Mouse (Mus musculus) heart, embryonic 11.5 days (tissue): ENCODE data around the gene Rps27. TPM values are rescaled to one million over a fixed set of nuclear protein-coding genes. Genes with fewer than 3 reads are reported as not detected.

Experiments used
- polyA plus RNA-seq: library from polyadenylated mRNA; unstranded; fragments of >200 nt; fragmentation: Nextera tagmentation; extraction: Ambion mirVana; gene quantifications from 2 replicates; pipeline ENCODE4 v1.2.1, GENCODE M21; 2014

The Rps27 gene
- polyA plus RNA-seq, 1 experiment from 2014 or later: 1,016 TPM

Other genes with a start within 250 kb of the Rps27 start
- 91.0 and 101 TPM in 2 replicates for gene Hax1, start 214.9 kb downstream of the Rps27 start, polyA plus RNA-seq
- gene 4933434E20Rik, start 162.0 kb downstream of the Rps27 start, polyA plus RNA-seq: 158 and 165 TPM in 2 replicates
- 186 and 195 TPM in 2 replicates for gene Ubap2l, start 161.0 kb downstream of the Rps27 start, polyA plus RNA-seq
- 352 and 354 TPM in 2 replicates for gene Tpm3, start 141.0 kb downstream of the Rps27 start, polyA plus RNA-seq
- gene Nup210l, start 109.5 kb downstream of the Rps27 start, polyA plus RNA-seq: 0.60 and 0.61 TPM in 2 replicates
- gene Rab13, start within 50 bp of the Rps27 start, polyA plus RNA-seq: 16.6 and 21.8 TPM in 2 replicates
- 90.7 and 95.8 TPM in 2 replicates for gene Jtb, start 17.9 kb upstream of the Rps27 start, polyA plus RNA-seq
- gene Creb3l4, start 29.9 kb upstream of the Rps27 start, polyA plus RNA-seq: 2.3 and 2.6 TPM in 2 replicates
- gene Slc39a1, start 34.5 kb upstream of the Rps27 start, polyA plus RNA-seq: 74.0 and 80.8 TPM in 2 replicates
- 7.5 and 11.6 TPM in 2 replicates for gene Crtc2, start 40.5 kb upstream of the Rps27 start, polyA plus RNA-seq
- 4.1 and 4.4 TPM in 2 replicates for gene Dennd4b, start 51.5 kb upstream of the Rps27 start, polyA plus RNA-seq
- 8.4 and 14.3 TPM in 2 replicates for gene Gatad2b, start 79.5 kb upstream of the Rps27 start, polyA plus RNA-seq
- gene Slc27a3, start 176.3 kb upstream of the Rps27 start, polyA plus RNA-seq: 5.7 and 6.2 TPM in 2 replicates
- gene Ints3, start 220.0 kb upstream of the Rps27 start, polyA plus RNA-seq: 25.3 and 26.9 TPM in 2 replicates